Mouse (Mus musculus): ENCODE results near the gene Mast2.

Gene Mast2

GRCm38 (mm10) chr4:116406668-116407067 lies 57.3 kb downstream of the Mast2 start:
- no peak for DNase-seq (ENCODE audit: low spot score)

DNA sequence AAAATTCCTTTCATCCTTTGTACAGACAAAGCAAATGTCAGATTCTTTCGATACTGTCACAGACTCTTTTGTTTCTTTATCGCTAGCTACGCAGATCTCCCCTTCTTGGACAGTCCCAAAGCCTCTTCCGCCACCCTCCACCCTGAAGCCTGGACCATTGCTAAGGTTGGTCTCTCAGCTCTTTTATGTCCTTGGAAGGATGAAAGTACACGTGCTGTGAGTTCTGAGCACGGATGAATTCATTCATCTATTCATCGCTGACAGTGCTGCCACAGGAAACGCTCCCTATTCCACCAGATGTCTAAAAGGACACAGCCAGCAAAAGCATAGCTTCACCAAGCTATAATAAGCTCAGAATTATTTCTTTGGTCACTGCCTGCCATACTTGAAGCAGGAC lies 58.0 kb downstream of the Mast2 start:
- peak; percentile 42 for DNase-seq (ENCODE audit: low spot score)

DNA sequence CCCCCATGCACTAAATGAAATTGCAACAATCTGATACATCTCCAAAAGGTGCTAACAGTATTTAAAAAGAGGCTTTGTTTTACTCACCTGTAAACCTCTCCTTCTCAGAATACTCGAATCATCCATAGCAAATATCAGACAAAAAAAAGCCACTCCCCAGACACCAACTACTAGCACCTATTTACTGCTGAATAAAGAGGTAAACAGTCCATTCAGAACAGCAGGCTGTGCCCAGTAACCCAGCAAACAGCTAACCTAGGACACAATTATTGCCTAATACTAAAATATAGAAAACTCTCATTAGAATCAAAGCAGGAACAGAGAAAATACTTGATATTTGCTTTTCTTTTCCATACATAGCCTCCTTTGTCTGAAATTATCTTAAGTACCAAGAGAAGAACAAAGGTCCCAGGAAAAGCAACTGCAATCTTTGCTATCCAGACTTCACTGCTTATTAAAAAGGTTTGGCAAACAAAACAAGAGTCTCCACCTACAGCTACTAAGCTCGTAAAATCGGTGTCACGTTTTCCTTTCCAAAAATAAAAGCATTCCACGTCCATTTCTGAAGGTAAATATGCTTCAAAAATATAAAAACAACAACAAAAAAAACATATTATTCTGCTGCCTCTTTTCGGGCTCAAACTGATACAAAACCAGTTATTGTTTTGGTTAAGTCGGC lies 58.6 kb downstream of the Mast2 start:
- DNase-seq (ENCODE audit: low spot score): peak; percentile 5

DNA sequence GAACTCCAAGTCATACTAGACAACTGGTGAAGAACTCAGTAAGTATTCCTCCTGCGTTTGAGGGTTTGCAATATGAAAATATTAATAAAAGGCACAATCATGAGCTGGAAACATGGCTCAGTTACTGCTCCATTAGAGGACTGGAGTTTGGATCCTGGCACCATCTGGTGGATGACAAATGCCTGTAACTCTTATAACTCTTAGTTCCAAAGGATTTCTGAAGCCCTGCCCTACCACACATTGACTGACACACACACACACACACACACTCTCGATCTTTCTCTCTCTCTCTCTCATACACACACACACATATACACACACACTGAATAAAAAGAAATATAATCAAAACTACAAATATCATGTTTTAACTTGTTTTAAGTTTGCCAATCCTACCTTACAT lies 60.1 kb downstream of the Mast2 start:
- DNase-seq (ENCODE audit: low spot score): no peak

DNA sequence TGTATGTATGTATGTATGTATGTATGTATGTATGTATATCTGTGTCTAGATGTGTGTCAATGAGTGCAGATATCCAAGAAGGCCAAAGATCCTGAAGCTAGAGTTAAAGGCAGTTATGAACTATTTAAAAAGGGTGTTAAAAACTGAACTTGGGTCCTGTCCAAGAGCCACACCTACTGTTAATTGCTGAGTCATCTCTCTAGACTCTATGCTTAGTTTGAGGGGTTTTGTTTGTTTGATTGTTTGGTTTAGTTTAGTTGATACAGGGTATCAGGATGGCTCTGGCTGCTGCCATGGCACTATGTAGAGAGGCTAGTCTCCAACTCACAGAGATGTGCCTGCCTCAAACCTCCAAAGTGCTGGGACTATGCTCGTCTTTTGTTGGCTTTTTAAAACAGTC lies 61.3 kb downstream of the Mast2 start:
- DNase-seq (ENCODE audit: low spot score): no peak

- DNase-seq (ENCODE audit: low spot score): no peak
These were observed 65.9 kb downstream of the Mast2 start for GRCm38 (mm10) chr4:116398051-116398450.

- no peak for DNase-seq (ENCODE audit: low spot score)
These were observed 85.9 kb downstream of the Mast2 start for GRCm38 (mm10) chr4:116377973-116378667.

DNA sequence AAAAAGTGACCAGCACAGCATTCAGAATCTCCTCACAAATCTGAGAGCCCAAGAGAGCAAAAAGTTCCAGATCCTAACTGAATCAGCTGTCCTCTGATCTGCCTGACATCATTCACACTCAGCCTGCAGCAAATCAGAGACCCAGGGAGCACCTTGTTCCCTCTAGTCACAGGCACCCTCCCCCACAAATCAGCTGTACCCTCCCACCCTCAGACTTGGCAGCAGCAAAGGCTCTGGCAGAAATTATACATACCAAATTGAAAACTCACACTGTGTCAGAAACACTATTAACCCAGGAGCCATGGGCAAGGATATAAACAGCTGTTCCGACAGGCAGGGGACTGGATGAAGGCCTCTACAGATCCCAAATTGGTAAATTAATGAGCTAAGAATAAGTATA lies 92.3 kb downstream of the Mast2 start:
- no peak for DNase-seq (ENCODE audit: low spot score)

GRCm38 (mm10) chr4:116358099-116358498 lies 105.9 kb downstream of the Mast2 start:
- no peak for DNase-seq (ENCODE audit: low spot score)

DNA sequence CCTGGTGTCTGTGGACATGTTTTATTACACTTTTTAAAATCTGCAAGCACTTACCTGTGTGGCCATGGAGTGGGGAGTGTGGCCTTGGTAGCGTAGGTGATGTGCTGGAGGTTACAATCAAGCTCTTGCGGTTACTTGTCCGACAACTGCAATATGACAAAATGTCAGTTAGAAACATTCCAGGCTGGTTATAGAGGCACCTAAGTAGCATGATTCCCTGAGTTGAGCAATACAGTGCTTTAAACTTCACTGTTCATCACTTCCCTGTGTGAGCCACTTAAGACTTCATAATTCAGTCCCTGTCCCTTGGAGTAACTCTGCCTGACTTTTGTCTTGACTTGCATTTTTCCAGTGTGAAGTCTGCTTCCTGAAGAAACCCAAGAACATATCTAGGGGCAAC lies 111.1 kb downstream of the Mast2 start:
- no peak for DNase-seq (ENCODE audit: low spot score)

DNA sequence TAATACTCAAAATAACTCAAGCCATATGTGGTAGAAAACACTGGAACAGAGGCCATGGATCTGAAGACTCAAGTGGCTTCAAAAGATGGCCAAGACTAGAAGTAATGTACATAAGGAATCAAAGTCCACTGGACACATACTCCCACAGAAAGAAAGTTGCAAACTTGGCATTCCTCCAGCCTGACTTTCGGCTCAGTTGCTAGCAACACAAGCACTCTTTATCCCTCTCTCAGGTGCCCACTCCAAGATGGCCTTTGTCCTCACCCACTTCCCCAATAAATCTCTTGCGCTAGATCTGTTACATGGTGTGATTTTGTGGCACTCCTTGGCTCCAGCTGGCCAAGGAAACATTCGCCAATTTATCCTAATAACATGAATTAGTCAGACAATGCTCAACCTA lies 111.5 kb downstream of the Mast2 start:
- no peak for DNase-seq (ENCODE audit: low spot score)

- DNase-seq (ENCODE audit: low spot score): peak; percentile 80
These were observed 121.9 kb downstream of the Mast2 start for GRCm38 (mm10) chr4:116342119-116342518.

DNA sequence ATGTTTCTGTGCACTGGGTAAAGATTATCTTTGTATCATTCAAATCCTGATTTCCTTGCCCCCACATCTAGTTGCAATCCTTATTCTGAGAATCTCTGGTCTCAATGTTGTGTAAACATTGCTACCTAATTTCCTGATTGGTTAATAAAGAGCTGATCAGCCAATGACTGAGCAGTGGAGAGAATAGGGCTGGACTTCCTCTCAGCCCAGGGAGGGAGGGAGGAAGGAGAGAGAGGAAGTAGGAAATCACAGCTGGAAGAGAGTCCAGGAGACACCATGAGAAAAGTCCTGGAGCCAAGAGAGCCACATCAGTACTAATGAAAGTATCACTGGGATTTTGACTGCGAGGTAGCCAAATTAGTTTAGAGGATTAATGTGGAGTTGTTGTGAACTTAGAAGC lies 127.7 kb downstream of the Mast2 start:
- DNase-seq (ENCODE audit: low spot score): no peak

GRCm38 (mm10) chr4:116329256-116329655 lies 134.7 kb downstream of the Mast2 start:
- DNase-seq (ENCODE audit: low spot score): no peak

DNA sequence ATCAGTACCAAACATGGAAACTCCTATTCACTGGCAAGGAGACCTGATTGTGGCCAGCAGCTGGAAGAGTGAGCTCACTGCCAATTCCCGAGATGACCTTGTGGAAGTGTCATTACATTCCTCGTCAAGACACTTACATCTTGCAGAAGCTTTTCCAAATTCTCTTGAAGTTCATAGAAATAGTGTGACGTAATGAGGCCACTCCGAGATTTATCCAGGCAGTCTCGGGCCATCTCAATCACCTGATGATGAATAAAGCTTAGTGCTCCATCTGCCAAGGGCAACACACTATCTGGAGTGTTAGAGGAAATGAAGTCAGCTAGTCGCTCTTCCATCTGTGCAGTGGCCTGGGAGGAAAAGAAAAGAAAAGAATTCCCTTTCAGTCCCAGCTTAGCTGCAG lies 141.9 kb downstream of the Mast2 start:
- DNase-seq (ENCODE audit: low spot score): no peak

- DNase-seq (ENCODE audit: low spot score): no peak
These were observed 146.4 kb downstream of the Mast2 start for GRCm38 (mm10) chr4:116317575-116317974.

- DNase-seq (ENCODE audit: low spot score): no peak
These were observed 159.4 kb downstream of the Mast2 start for GRCm38 (mm10) chr4:116304551-116304950.

DNA sequence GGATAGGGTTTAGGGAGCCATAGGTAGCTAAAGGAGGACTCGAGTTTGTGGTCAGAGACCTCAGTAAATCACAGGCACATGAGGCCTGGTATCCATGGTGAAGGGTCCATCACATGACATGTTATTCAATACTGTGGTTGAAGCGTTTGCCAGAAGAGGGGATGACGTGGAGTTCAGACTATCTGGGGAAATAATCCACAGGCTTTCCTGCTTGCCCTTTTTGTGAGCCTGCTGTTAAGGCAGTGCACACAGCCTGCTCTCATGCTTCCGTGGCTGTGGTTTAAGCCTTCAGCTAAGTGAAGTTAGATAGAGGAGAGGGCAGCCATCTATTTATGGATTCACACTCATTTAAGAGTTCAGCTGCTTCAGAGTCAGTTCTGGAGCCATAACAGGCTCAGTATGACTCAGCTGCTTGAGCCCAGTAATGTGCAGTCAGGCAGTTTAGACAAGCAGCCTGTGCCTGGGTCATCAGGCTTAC lies 163.1 kb downstream of the Mast2 start:
- DNase-seq (ENCODE audit: low spot score): no peak

DNA sequence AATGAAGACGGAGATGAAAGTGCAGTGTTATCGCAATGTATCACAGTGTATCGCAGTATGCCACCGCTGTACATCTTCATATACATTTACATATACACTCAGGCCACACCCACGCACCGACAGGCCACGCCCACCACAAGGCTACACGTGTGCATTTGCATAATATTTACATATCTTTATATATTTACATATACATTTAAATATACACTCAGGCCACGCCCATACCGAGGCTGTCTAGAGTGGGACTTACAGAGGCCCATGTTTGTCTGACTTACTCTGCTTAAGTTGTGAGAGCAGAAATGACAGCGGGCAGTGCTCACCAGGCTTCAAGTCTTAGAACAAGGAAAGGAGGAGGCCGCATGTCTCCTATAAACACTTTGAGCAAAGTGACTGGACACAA lies 170.7 kb downstream of the Mast2 start:
- no peak for DNase-seq (ENCODE audit: low spot score)

- no peak for DNase-seq (ENCODE audit: low spot score)
These were observed 172.4 kb downstream of the Mast2 start for GRCm38 (mm10) chr4:116291561-116291960.

GRCm38 (mm10) chr4:116282211-116282610 lies 181.8 kb downstream of the Mast2 start:
- DNase-seq (ENCODE audit: low spot score): peak; percentile 17

GRCm38 (mm10) chr4:116268220-116268619 lies 195.8 kb downstream of the Mast2 start:
- no peak for DNase-seq (ENCODE audit: low spot score)

All from retina, embryonic 14.5 days (tissue).